Mouse (Mus musculus) cerebral cortex, adult 2 months (tissue): ENCODE data around the gene Ccr1.

Experiments used
- whole genome bisulfite sequencing: fragments of 180-500 bp; shearing (Covaris S2); methylation state at CpG from one replicate; pipeline ENCODE4 v1.1.7; 2018; 5-methylcytosine and 5-hydroxymethylcytosine counted together

The Ccr1 gene

GRCm38 (mm10) chr9:123953551-123953950 lies 14.9 kb downstream of the Ccr1 start:
- WGBS, result 86% methylated on average over 2 of the region's 2 CpGs

- WGBS, result 84% methylated on average over 1 of the region's 1 CpGs
Observed at GRCm38 (mm10) chr9:123951176-123951575, 17.3 kb downstream of the Ccr1 start.

GRCm38 (mm10) chr9:123949432-123949831 lies 19.1 kb downstream of the Ccr1 start:
- WGBS, result 88% methylated on average over 2 of the region's 2 CpGs

GRCm38 (mm10) chr9:123947815-123948214 lies 20.7 kb downstream of the Ccr1 start:
- 82% methylated on average over 1 of the region's 1 CpGs for WGBS

GRCm38 (mm10) chr9:123942025-123942424 lies 26.5 kb downstream of the Ccr1 start:
- WGBS, result 68% methylated on average over 3 of the region's 3 CpGs

GRCm38 (mm10) chr9:123941316-123941715 lies 27.2 kb downstream of the Ccr1 start:
- WGBS, result 81% methylated on average over 2 of the region's 2 CpGs

GRCm38 (mm10) chr9:123940168-123940567 lies 28.3 kb downstream of the Ccr1 start:
- 83% methylated on average over 1 of the region's 1 CpGs for WGBS

- WGBS, result 94% methylated on average over 2 of the region's 2 CpGs
Observed at GRCm38 (mm10) chr9:123937989-123938388, 30.5 kb downstream of the Ccr1 start.

GRCm38 (mm10) chr9:123936604-123937280 lies 31.8 kb downstream of the Ccr1 start:
- 86% methylated on average over 9 of the region's 9 CpGs for WGBS

GRCm38 (mm10) chr9:123935776-123936175 lies 32.7 kb downstream of the Ccr1 start:
- WGBS, result 94% methylated on average over 5 of the region's 5 CpGs

- WGBS, result 88% methylated on average over 6 of the region's 6 CpGs
Observed at GRCm38 (mm10) chr9:123935346-123935745, 33.1 kb downstream of the Ccr1 start.

- 84% methylated on average over 5 of the region's 5 CpGs for WGBS
Observed at GRCm38 (mm10) chr9:123933716-123934445, 34.6 kb downstream of the Ccr1 start.

- 92% methylated on average over 19 of the region's 19 CpGs for WGBS
Observed at GRCm38 (mm10) chr9:123932911-123933675, 35.4 kb downstream of the Ccr1 start.

- WGBS, result 75% methylated on average over 6 of the region's 6 CpGs
Observed at GRCm38 (mm10) chr9:123931761-123932700, 36.5 kb downstream of the Ccr1 start.

- WGBS, result 83% methylated on average over 3 of the region's 3 CpGs
Observed at GRCm38 (mm10) chr9:123930926-123931325, 37.6 kb downstream of the Ccr1 start.

GRCm38 (mm10) chr9:123930476-123930875 lies 38.0 kb downstream of the Ccr1 start:
- WGBS, result 89% methylated on average over 3 of the region's 3 CpGs

- 61% methylated on average over 4 of the region's 4 CpGs for WGBS
Observed at GRCm38 (mm10) chr9:123929936-123930335, 38.6 kb downstream of the Ccr1 start.

GRCm38 (mm10) chr9:123928759-123929246 lies 39.7 kb downstream of the Ccr1 start:
- 36% methylated on average over 8 of the region's 8 CpGs for WGBS

- 72% methylated on average over 12 of the region's 12 CpGs for WGBS
Observed at GRCm38 (mm10) chr9:123928118-123928758, 40.3 kb downstream of the Ccr1 start.

GRCm38 (mm10) chr9:123927281-123927960 lies 41.1 kb downstream of the Ccr1 start:
- 67% methylated on average over 16 of the region's 16 CpGs for WGBS
